Mouse (Mus musculus): ENCODE results near the gene Pacsin3.

The Pacsin3 gene

GRCm38 (mm10) chr2:91302845-91303244 lies 47.1 kb downstream of the Pacsin3 start:
- no peak for DNase-seq (ENCODE audit: low spot score in 2 of 2)

GRCm38 (mm10) chr2:91305926-91306325 lies 50.2 kb downstream of the Pacsin3 start:
- no peak for DNase-seq (ENCODE audit: low spot score in 2 of 2)

DNA sequence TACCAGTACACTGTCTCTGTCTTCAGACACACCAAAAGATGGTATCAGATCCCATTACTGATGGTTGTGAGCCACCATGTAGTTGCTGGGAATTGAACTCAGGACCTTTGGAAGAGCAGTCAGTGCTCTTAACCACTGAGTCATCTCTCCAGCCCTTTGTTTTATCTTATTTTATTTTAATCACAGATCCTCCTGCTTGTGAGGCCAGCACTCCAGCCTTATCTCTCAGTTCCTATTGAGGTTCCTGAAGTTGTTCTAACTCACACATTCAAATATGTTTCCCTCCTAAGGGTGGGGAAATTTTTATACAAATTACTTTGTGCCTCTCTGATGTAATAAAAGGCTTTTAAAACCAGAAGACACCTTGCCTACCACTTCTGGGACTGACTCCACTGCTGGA lies 50.8 kb downstream of the Pacsin3 start:
- DNase-seq (ENCODE audit: low spot score in 2 of 2): no peak

- no peak for DNase-seq (ENCODE audit: low spot score in 2 of 2)
These were observed 52.9 kb downstream of the Pacsin3 start for GRCm38 (mm10) chr2:91308680-91309079.

- no peak for DNase-seq (ENCODE audit: low spot score in 2 of 2)
These were observed 53.8 kb downstream of the Pacsin3 start for GRCm38 (mm10) chr2:91309546-91309945.

- DNase-seq (ENCODE audit: low spot score in 2 of 2): no peak
These were observed 57.0 kb downstream of the Pacsin3 start for GRCm38 (mm10) chr2:91312578-91313311.

DNA sequence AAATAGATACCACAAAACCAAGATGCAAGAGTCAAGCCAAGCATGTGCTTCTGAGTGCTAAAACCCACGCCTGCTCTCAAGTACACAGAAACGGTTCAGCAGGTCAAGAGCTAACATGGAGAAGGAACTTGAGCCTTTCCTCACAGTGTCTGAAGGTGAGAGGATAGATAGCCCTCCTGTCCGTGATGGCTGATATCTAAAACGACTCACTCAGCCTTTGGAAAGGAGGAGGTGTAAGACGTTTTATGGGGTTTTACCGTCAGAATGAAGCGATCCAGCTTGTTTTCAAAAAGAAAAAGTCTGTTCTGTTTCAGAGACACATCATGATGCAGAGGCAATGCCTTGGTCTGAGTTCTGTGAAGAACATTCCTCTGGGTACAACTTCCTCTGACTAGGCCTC lies 58.4 kb downstream of the Pacsin3 start:
- DNase-seq (ENCODE audit: low spot score in 2 of 2): no peak

All from frontal cortex, postnatal 14 days (tissue).